Mouse (Mus musculus): ENCODE measurements around the gene Tmem273.

Gene Tmem273

DNA sequence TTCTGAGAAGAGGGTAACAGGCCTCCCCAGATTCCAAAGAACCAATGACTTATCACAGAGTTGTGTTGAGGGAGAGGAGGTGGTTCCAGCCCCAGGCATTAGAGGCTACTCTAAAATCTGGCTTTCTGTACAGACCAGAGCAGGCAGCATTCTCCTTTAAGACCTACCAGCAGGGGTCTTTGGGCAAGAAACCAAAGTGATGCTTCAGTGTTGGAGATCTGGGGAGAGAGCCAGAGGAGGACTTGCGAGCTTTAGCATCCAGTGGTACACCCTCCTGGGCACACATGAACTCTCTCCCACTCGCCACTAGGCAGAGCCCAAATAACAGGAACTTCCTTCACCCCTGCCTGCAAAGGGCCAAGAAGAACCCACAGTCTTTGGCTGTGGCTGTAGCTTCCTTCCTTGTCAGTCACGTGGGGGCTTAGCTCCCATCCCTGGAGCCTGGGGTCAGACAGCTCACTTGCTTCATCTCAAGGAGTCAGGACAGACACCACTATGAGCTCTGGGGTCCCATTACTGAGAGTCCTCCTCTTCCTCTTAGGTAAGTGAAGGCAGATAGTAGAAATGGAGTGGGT is at the start of gene Tmem273:
Gene Tmem273, plus strand, starts transcription at position 408 of the 575 bp plus-strand sequence.
- no peak for DNase-seq (ENCODE audit: low spot score)

DNA sequence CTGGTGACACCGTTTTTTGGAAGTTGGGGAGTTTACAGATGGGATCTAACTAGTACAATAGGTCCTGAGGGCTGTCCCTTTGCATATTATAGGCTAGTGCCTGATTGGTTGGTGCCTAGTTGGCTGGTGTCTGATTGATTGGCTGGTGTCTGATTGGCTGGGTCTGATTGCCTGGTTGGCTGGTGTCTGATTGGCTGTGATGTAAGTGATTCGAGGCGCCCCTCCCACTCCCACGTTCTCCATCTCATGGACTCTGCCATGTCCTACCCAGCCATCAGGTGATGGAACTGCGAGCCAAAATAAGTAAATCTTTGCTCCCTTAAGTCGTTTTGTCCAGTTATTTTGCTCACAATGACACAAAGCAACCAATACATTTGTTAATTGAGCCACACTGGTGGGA is 49.2 kb upstream of the Tmem273 start:
- DNase-seq (ENCODE audit: low spot score): no peak

DNA sequence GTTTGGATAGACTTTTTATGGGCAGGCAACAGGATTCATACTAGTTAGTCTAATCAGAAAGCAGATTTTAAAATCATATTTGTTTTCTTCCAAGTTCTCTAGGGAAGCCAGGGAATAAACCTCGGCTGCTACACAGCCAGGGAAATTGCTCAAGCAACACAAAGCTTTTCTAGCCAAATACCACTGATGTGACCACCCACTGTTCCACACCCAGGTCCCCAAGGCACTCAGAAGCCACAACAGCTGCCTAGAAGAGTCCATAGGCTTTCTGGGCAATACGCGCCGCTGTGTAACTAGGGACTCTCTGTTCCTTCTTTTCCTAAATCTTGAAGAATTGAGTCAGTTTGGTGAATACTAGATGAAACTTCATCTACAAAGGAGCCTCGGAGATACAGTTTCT is 47.2 kb upstream of the Tmem273 start:
- DNase-seq (ENCODE audit: low spot score): no peak

DNA sequence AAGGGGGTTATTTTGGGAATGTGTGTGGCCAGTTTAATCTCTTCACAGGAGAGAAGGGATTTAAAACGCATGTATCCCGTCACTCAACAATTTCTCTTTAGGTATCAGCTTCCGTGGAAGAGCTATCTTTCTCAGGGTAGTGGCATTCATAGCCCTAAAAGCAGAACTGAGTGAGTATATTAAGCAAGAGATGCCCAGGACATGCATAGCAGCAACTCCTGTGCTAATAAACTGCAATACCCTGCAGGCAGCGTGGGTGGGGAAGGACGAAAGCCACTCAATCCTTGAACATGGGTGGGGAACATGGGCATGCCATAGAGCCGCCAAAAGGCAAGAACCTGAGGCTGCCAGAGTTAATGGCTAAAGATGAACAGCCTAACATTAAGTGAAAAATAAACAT is 37.2 kb upstream of the Tmem273 start:
- DNase-seq (ENCODE audit: low spot score): no peak

DNA sequence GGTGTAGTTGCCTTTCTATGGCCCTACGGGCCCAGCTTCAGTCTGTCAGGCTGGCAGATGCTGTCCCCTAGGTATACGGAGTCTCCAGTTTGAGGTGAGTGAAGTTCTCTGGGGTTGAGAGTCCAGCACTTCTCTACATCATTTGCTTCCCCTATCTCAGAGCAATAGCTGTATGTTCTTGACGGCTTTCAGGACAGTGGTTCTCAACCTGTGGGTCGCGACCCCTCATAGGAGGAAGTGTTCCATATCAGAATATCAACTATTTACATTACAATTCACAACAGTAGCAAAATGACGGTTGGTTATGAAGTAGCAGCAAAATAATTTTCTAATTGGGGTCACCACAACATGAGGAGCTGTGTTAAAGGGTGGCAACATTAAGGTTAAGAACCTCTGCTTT is 35.0 kb upstream of the Tmem273 start:
- DNase-seq (ENCODE audit: low spot score): no peak

DNA sequence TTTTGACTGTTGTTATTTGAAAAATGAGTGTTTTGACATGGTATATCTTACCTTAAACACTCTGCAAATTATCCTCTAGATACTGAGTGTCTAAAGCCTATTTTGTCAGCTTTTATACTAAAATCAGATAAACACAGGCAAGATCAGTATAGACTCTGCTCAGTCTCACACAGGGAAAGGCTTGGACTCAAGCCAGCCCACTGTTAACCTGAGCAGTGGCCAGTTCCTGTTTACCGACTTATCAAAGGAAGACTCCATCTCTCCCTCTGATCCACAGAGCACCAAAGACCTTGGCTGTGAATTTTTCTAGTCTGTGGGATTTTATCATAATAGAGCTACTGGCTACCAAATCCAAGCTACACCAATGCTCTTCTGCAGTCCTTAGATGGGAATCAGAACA is 31.5 kb upstream of the Tmem273 start:
- no peak for DNase-seq (ENCODE audit: low spot score)

DNA sequence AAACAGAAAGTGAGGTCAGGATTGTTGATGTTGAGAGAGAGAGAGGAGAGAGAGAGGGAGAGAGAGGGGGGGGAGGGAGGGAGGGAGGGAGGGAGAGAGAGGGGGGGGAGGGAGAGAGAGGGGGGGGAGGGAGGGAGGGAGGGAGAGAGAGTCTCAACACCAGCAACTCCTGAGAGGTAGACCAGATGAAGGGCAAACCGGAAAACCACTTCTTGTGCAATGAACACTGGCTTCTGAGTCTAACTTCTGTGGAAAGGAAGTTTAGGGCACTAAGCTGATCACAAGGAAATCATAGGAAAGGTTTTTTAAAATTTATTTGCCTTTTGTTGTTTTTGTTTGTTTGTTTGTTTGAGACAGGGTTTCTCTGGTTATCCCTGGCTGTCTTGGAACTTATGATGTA is 23.6 kb upstream of the Tmem273 start:
- DNase-seq (ENCODE audit: low spot score): no peak

DNA sequence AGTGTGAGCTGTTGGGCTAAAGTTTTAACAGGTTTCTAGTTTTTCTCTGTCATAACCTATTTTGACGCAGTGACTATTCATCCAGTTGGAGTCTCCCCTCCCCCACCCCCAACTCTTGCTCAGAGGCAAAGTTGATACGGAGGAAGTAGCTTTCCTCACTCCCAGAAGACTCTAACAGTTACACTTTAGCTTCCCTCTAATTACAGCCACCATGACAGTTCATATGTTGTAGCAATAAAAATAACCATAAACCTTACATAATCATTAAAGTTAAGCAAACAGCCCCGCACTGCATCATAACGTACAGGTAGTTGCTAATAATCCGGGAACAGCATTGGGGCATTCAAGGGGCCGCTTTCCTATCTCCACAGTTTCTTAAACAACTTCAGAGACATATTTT is 15.2 kb upstream of the Tmem273 start:
- DNase-seq (ENCODE audit: low spot score): no peak

DNA sequence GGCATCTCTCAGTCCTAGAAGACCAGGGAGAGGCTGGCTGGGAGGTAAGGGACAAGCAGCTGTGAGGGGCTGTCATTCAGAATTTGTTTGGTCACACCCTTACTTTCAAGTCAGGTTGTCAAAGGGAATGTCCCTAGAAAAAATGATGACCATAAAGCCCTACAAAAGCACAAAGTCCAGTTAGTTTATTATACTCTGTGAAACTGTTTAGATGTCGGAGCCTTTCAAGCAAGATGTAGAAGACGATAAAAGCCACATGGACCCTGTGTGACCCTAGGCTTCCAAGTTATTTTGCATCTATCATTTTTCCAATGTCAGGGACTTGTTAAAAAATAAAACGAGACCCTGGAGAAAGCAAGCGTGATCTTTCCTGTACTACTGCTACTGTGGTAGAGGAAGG is 13.7 kb upstream of the Tmem273 start:
- DNase-seq (ENCODE audit: low spot score): no peak

DNA sequence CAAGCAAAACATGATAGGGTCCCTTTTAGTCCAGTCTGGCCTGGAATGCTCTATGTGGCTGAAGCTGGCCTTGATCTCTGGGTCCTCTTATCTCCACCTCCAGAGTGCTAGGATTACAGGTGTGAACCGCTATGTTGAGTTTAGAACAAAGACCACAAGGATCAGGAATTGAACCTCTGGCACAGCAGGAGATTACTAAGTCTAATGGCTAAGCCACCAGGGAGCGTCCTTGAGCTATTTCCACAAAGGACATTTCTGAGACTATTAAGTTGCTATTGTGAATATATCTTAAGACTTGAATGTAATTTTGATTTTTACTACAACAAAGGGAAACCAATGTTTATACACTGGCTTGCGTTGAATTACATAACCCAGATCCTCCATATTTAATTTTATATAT is 13.0 kb upstream of the Tmem273 start:
- DNase-seq (ENCODE audit: low spot score): no peak

DNA sequence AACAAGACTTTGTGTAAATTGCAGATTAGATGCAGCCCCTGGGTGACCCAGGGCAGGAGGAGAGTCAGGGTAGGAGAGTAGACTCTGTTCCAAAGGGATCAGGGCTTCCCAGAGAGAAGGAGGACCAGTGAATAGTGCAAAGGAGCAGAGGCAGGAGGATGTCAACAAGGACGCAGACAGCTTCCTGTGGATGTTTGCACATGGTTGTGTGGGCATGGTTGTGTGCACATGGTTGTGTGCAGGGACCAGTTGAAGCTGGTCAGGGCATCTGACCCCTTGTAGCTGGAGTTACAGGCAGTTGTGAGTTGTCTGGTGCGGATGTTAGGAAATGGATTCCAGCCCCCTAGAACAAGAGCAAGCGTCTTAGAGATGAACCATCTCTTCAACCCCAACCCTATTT is 12.3 kb upstream of the Tmem273 start:
- no peak for DNase-seq (ENCODE audit: low spot score)

DNA sequence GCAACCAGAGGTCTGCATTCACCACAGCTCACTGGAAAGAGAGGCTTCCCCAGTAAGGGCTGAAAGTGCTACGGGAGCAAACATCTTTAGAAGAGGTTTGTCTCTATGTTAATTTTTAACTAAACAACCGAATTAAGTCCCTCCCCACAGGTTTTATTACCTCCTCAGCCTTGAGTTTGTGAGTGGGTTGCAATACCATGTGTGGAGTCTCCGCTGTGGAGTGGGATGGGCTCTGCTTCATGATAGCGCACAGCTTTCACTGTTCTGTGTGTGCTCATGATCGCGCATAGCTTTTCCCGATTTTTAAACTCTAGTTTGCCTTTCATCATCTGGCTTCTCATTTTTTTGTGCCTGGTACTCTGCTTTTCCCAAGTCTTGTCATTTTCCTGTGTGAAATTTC is 9.7 kb upstream of the Tmem273 start:
- DNase-seq (ENCODE audit: low spot score): no peak

DNA sequence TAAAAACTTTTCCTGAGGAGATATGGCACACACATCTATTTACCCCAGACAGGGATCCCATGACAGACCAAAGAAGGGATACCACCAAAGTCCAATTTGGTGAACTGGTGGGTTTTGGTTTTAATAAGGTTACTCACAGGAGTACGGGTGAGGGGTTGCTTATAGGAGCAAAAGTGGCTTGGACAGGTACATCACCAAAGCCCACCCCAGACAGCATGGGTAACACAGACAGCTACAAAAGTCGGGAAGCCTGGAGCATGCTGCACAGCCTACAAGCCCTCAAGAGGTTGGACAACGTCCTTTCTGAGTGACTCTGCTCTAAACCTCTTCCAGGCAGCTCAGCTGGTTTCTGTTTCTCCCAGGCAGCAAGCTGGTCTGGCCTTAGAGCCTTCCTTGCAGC is 7.4 kb upstream of the Tmem273 start:
- DNase-seq (ENCODE audit: low spot score): no peak

DNA sequence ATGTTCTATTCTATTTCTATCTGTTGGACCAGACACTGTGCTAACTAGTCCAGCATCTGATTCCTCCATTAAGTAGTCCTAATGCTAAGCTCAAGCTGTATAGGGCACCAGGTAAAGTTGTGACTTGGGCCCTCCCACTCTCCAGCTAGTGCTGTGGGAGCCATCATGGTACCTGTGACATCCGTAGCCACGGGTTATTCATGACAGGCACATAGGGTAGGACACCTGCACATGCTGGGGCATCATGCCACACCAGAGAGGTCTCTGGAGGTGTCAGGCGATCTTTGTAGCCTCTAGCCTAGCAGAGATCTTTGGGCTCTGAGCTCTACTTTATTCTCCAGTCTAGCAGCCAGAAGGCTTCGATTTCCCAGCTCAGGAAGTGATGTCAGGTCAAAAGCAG is 2.9 kb upstream of the Tmem273 start:
- DNase-seq (ENCODE audit: low spot score): no peak

DNA sequence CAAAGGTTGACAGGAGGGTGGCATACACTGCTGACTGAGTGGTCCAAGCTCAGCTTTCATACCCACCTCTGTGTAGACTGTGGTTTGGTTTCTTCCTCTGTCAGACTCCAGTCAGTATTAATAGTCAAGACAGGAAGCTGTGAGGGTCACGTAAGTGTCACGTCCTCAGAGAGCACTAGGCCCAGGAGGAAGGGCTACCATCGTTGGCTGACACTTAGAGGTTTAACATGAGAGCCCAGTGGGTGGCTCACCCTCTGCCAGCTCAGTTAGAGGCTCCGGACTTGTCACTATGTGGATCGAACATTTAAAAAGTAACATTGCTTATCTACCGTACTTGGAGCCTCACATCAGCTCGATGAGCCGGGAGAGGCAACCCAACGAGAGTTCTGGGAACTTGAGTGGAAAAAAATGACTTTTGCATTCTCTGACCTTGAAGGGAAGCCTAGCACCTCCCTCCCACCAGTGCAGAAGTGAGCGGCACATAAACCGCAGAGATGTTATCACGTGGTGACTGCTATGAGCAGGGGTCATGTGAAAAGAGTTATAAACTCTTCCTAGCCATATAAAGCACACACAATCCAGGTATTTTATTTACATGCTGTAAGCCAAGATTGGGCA is 1.5 kb upstream of the Tmem273 start:
- no peak for DNase-seq (ENCODE audit: low spot score)

DNA sequence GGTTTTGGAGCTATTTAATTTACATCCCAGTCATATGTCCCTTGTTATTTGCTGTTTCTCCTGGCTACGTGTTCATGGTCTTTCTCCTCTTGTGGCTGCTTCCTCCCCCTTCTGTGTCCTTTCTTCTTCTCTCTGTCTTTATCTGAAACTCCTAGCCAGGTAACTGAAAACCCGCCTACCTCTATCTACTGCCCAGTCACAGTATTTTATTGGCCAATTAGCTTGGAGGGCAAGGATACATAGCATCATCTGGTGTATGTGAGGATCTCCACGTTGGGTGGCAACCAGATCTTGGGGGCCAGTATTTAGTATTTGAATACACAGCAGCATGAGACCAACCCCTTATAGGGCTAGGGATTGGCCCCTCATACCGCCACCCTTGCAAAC is 1.0 kb upstream of the Tmem273 start:
- DNase-seq (ENCODE audit: low spot score): no peak

DNA sequence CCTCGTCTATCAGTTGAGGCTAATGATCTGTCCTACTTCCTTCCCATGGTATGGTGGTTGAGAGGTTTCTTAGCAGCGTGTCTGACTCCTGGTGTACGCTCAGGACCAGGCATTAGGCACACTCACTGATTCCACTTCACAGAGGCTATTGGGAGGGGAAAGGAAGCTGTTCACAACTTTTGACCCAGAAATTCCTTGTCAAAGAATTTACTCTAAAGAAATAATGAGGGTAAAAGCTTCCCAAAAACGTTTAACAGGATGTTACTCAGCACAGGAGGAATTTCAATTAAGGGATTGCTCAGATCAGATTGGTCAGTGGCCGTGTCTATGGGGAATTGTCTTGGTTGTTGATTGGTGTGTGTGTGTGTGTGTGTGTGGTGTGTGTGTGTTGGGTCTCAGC is 1.9 kb downstream of the Tmem273 start:
- no peak for DNase-seq (ENCODE audit: low spot score)

DNA sequence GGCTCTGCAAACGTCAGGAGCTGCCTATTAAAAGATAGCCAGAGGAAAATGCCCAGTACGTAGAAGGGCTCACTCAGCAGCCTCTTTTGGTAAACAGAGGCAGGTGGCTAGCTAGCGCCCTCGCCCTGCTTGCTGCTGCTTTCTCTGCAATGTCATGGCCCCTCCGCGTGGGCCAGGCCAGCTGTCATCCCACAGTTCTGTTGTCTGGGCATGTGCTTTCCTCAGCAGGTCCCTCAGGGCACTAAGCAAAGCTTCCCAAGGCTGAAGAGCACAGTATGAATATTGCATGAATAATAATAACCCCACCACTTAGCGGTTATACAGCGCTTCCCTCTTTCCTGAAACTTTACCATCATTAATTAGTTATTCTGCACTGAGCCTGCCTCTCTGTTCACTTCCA is 10.6 kb downstream of the Tmem273 start:
- DNase-seq (ENCODE audit: low spot score): no peak

DNA sequence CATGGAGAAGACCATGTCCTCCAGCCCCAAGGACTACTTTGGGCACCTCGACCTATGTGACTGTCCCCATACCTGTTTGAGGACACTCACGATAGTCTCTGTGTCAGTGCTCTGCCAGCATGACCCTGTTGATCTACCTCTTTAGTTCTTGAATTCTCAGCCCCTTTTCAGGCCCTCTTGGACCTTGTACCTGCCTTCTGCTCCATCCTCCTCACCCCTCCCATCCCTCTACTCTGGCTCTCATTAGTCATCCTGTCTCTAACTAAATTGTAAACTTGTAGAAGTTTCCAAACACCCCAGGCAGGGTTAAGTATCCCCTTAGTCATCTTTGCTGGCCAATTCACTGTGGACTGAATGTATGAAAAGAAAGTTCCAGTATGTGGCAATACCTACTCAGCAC is 12.0 kb downstream of the Tmem273 start:
- DNase-seq (ENCODE audit: low spot score): no peak

DNA sequence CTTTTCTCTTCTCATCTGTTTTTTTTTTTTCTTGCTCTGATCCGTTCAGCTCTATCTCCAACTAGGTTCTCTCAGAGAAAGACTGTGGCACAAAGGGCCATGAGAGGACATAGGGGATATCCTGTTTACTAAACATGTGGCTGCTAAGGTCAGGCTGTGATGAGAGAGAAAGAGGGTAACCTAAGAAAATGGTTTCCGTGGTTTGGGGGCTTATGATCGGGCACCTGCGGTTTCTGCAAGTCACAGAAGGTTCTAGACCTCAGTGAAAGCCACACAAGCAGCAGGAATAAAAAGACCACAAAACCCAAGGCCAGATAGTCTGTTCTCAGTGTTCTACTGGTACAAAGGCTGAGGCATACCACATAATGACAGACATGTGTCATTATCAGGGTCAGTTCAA is 12.6 kb downstream of the Tmem273 start:
- no peak for DNase-seq (ENCODE audit: low spot score)

DNA sequence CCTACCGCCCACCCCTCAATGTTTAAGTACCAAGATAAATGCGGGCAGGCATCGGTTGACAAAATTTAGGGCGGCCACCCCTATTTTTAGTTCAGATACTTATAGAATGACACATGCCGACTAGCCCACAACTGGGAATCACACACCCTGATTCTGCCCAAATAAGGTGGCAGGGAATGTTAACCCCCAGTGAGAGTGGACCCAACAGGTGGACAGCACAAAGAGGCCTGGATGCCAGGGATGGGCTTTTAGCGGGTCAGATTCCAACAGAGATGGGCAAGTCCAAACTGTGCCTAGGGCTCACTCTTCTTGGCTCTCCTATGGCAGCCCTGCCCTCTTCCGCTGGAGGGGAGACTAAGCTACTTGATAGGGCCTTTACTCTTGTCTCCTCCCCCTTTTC is 14.3 kb downstream of the Tmem273 start:
- no peak for DNase-seq (ENCODE audit: low spot score)

DNA sequence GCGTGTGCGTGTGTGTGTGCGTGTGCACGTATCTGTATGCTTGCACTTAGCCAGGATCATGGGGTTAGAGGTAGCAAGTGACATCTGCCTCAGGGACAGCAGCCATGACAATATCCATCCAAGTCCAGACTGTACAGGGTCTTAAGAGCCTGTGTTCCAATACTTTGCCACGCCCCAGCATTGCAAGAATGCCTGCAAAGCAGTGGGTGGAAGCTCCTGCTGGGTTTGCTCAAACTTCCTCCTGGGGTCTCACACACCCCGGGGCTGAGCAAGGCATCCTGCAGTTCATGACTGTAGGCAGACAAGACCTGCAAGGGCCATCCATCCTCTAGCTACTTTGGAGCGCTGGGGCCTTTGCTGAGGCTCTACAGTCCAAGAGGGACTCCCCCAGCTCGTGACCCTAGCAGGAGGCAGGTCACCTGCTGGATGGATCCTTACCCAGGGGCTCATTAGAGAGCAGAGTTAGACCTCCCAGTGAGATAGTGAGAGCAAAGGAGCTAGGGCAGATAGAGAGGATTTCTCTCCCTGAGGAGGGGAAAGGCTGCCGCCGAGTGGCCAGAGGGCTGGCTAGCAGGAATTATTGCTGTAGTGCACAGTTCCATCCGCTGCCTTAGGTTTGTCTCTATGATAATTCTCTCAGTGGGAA is 15.4 kb downstream of the Tmem273 start:
- no peak for DNase-seq (ENCODE audit: low spot score)

DNA sequence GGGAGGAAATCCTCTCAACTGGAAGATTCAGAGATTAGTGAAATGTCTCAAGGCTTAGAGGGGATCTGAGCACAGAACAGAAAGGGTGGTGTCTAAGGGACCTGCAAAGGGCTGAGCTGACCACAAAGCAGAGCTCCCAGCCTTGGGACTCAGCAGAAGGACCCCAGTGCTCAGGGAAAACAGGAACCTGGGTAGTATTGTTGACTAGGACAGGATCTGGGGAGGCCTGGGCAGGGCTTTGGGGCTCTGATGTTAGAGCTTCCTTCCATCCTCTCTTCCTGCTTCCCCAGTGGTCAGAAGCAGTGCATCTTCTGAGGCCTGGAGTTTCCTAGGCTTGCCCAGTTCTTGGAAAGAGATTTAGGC is 15.9 kb downstream of the Tmem273 start:
- DNase-seq (ENCODE audit: low spot score): no peak

DNA sequence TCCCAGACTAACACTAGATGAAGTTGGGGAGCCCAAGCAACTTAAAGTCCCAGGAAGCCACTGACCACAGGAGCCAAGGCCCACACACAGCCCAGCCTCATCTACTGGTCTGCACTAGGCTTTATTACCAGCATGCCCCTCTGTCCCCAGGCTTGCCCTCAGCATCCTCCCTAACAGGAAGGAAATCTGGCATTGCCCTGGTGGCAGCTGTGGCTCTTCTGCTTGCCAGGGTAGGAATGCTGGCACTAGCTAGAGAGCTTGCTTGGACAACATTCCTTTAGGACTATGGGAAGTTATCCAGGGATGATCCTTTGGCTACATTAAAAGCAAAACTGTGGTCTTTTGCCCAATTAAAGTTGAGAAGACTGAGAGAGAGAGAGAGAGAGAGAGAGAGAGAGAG is 24.3 kb downstream of the Tmem273 start:
- DNase-seq (ENCODE audit: low spot score): no peak

Measured in spleen, adult 12 weeks (tissue).